Mouse (Mus musculus) heart, adult 2 months (tissue): Measurements from ENCODE around the gene Spata32. TPM values are rescaled to one million over a fixed set of nuclear protein-coding genes. Genes with fewer than 3 reads are reported as not detected.

ENCODE experiments used
- DNase-seq, 2 experiments: peaks; one replicate each; pipeline ENCODE4 v3.0.0; 2021
- H3K27ac ChIP-seq: fragments of 200-600 bp; 2 replicates; pipeline ENCODE4 v1.8.1; 2022
- H3K27me3 ChIP-seq: fragments of 200-500 bp; 2 replicates; pipeline ENCODE4 v1.6.1; 2012; ENCODE audit warnings: mild to moderate bottlenecking, low read length, inconsistent platforms, mixed read lengths; ENCODE audit not compliant: control insufficient read depth, insufficient read depth
- H3K36me3 ChIP-seq: fragments of 200-500 bp; 2 replicates; pipeline ENCODE4 v1.6.1; 2012; ENCODE audit warnings: low read length, inconsistent platforms; ENCODE audit not compliant: control insufficient read depth, insufficient read depth
- H3K4me1 ChIP-seq: fragments of 200-500 bp; 2 replicates; pipeline ENCODE4 v1.6.1; 2011; ENCODE audit warnings: low read length; ENCODE audit not compliant: control insufficient read depth, insufficient read depth
- H3K4me3 ChIP-seq: fragments of 200-600 bp; 2 replicates; pipeline ENCODE4 v1.8.1; 2022
- H3K79me2 ChIP-seq: fragments of 200-500 bp; replicated peaks from 2 replicates; pipeline ENCODE4 v1.6.1; 2012; ENCODE audit warnings: mild to moderate bottlenecking, inconsistent platforms, low read length, moderate library complexity, mixed read lengths; ENCODE audit not compliant: control insufficient read depth, insufficient read depth
- H3K9ac ChIP-seq: fragments of 200-500 bp; 2 replicates; pipeline ENCODE4 v1.6.1; 2012; ENCODE audit warnings: low read depth, mild to moderate bottlenecking, control low read depth, inconsistent platforms, low read length, mixed read lengths
- CTCF ChIP-seq: fragments of 200-600 bp; IDR thresholded peaks from 2 replicates; pipeline ENCODE4 v1.8.1; 2022; ENCODE audit warnings: antibody characterized with exemption, mild to moderate bottlenecking, moderate library complexity
- EP300 ChIP-seq: fragments of 200-500 bp; IDR thresholded peaks from 2 replicates; pipeline ENCODE4 v1.6.1; 2011; ENCODE audit warnings: low read depth, low read length, control low read depth; ENCODE audit not compliant: insufficient read depth
- POLR2A ChIP-seq: fragments of 200-500 bp; IDR thresholded peaks from 2 replicates; pipeline ENCODE4 v1.6.1; 2011; ENCODE audit warnings: mild to moderate bottlenecking, low read depth, low read length, control low read depth; ENCODE audit not compliant: insufficient read depth
- WGBS: fragments of 180-500 bp; shearing (Covaris S2); methylation state at CpG from one replicate; pipeline ENCODE4 v1.1.7; 2018; 5-methylcytosine and 5-hydroxymethylcytosine counted together
- intact Hi-C: fragments of 180-260 bp; cut with DNase I; formaldehyde crosslinking; loops from one replicate; pipeline ENCODE4 v1.15.1; 2025
- polyA plus RNA-seq: library from polyadenylated mRNA; depleted of rRNA; stranded (reverse); fragments of >200 nt; gene quantifications from 2 replicates; pipeline ENCODE4 v1.2.3, GENCODE M21; 2012
- total RNA-seq, 2 experiments: library from RNA; stranded (reverse); gene quantifications; 2 replicates each; pipeline ENCODE4 v1.2.3; 2021

The Spata32 gene
- total and polyA plus RNA-seq, 3 experiments = not detected

DNA sequence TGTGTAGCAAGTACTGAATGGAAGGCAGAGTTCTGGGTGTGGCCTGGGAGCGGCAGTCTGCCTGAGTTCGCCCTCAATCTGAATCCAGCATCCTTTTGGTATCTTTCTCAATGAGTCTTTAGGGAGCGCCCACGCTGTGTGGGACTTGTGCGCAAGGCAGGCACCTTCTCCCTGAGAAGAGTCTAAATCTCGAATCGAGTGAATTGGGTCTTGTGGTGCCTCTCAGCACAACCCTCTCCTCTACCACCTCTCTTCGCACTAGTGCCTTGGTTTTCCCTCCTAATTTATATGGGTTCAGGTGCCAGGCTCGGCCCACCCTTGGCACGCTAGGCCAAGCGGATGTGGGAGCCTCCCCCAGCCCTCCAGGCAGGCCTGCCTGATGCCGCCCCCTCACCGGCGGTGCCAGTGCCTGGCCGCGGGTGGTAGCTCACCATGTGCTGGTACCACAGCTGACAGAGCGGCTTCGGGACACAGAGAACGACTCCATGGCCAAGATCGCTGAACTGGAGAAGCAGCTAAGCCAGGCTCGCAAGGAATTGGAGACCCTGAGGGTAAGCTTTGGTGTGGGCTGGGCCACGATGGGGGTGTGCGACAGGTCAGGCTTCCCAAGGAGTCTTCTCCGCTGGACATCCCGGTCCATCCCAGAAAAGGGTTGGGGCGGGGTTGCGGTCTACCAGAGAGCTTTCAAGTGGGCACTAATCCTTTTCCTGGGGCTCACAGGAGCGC lies 25.8 kb downstream of the Spata32 start:
- Histone ChIP-seq H3K27ac (no peak overlapping the region), H3K36me3 (no peaks in the 10 kb centered on the region), H3K27me3 (no peaks in the 10 kb centered on the region; the same call in 1 of the 2 replicates), H3K4me3 (no peak overlapping the region), H3K9ac (no peak overlapping the region), H3K4me1 (no peaks in the 10 kb centered on the region), H3K79me2 (no peaks in the 10 kb centered on the region)
- DNase-seq = peak in 1 of 2 experiments; percentile 18
- intact Hi-C loops = no loop called here
- WGBS = 55% methylated on average over 28 of the region's 28 CpGs
- TF ChIP-seq CTCF (no peak), EP300 (no peak), POLR2A (no peak)

GRCm38 (mm10) chr11:103184891-103185290 lies 33.3 kb downstream of the Spata32 start:
- H3K27me3 ChIP-seq = no peaks in the 10 kb centered on the region
- 40% methylated on average over 2 of the region's 2 CpGs for WGBS
- no peak overlapping the region for H3K9ac ChIP-seq
- no peaks in the 10 kb centered on the region for H3K36me3 ChIP-seq
- H3K4me3 ChIP-seq = no peak overlapping the region
- H3K27ac ChIP-seq = no peak overlapping the region
- TF ChIP-seq POLR2A = no peak
- TF ChIP-seq CTCF = peak; percentile 81
- no peak for TF ChIP-seq EP300
- no peaks in the 10 kb centered on the region for H3K4me1 ChIP-seq
- no peaks in the 10 kb centered on the region for H3K79me2 ChIP-seq
- peak; percentile 41 to 62 for DNase-seq
- intact Hi-C loops = loop anchor here (1.0 to 10.0 kb wide), 2 partner anchors 17 to 370 kb away; no protein-coding TSS in a partner anchor

DNA sequence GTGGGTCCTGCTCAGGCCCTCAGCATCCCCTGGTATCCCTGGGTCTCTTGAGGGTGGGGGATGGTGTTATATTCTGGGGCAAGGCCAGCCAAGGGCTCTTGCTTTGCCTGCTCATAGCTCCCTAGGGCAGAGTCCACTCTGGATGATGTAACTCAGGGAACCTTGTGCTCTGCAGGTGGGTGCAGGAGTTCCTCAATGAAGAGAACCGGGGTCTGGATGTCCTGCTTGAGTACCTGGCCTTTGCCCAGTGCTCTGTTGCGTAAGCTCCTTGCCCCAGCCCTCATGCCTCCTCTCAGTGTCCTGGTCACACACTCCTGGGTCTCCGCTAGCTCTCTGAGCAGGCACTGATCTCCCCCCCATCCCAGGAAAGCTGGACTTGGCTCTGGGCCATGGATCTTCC lies 36.3 kb downstream of the Spata32 start:
- no peak overlapping the region for H3K9ac ChIP-seq
- TF ChIP-seq EP300 = no peak
- no peak for TF ChIP-seq POLR2A
- no peak for TF ChIP-seq CTCF
- peak in 1 of 2 experiments; percentile 20 for DNase-seq

DNA sequence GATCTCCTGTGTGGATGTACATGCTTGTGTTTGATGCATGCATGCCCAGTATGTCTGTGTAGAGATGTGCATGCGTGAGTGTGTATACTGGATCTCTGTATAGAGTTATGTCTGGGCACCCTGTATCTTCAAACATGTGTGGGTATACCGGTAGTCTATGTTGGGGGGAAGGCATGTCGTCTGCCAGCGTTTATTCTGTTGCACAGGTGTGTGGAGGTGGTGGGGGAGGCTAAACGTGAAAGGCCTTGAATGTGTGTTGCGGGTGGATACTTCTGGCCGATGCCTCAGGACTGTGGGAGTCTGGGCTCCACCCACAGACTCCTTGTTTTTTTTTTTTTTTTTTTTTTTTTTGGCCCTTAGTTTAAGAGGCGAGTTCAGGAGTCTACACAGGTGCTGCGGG lies 36.9 kb downstream of the Spata32 start:
- no peak for DNase-seq
- no peaks in the 10 kb centered on the region; the same call in 1 of the 2 replicates for H3K79me2 ChIP-seq
- no peaks in the 10 kb centered on the region for H3K27me3 ChIP-seq
- no peak overlapping the region for H3K27ac ChIP-seq
- no peak overlapping the region for H3K4me3 ChIP-seq
- intact Hi-C loops = loop anchor here (10.0 kb wide), 1 partner anchor 373 kb away; no protein-coding TSS in a partner anchor
- H3K36me3 ChIP-seq = no peaks in the 10 kb centered on the region
- H3K4me1 ChIP-seq = peaks cover 12% of the 10 kb centered on the region
- no peak overlapping the region for H3K9ac ChIP-seq
- TF ChIP-seq EP300 (no peak), CTCF (no peak), POLR2A (no peak)
- WGBS = 74% methylated on average over 9 of the region's 9 CpGs

More for the DNA sequence above, 36.3 kb downstream of the Spata32 start:
- Histone ChIP-seq H3K4me3 (no peak overlapping the region), H3K79me2 (no peaks in the 10 kb centered on the region; the same call in 1 of the 2 replicates), H3K36me3 (no peaks in the 10 kb centered on the region), H3K27ac (no peak overlapping the region), H3K4me1 (peaks cover 7% of the 10 kb centered on the region), H3K27me3 (no peaks in the 10 kb centered on the region)
- WGBS = 85% methylated on average over 3 of the region's 3 CpGs
- intact Hi-C loops = loop anchor here (10.0 kb wide), 1 partner anchor 373 kb away; no protein-coding TSS in a partner anchor

DNA sequence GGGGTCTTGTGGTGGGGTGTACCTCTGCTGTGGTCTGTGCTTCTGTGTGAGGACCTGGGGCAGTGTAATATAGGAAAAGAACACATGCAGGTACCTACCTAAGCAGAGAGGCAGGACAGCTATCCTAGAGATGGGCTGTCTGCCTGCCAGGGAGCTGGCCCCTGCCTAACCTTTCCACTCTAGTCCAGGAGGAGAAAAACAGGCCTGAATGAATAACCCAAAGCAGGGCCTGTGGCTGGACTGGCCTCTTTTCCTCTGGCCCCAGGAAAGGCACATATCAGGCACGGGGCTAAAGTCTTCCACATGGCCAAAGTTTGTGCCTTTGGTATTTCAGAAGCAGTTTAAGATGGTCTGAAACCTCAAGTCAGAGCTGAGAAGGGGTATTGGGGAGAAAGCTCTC lies 37.8 kb downstream of the Spata32 start:
- 52% methylated on average over 1 of the region's 1 CpGs for WGBS
- H3K4me3 ChIP-seq = no peak overlapping the region
- DNase-seq = peak in 1 of 2 experiments; percentile 2

DNA sequence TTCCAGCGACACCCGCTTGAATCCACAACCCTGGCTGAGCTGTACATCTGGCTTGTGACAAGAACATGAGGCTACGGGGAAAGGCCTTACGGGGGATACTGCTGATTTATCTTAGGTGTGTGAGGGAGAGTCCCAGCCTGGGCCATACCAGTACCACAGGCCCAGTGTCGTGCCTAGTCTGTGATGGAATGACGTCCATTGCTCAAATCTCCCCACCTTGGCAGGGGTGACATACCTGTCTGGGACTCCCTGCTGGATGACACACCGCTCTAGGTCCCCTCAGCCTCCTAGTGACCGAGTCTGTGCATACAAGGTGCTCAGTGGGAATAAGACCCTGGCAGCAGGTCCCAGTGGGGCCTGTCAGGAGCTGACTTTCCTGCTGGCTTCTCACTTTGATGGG lies 39.5 kb downstream of the Spata32 start:
- H3K79me2 ChIP-seq = no peaks in the 10 kb centered on the region; the same call in 1 of the 2 replicates
- H3K36me3 ChIP-seq = no peaks in the 10 kb centered on the region
- no peaks in the 10 kb centered on the region for H3K27me3 ChIP-seq
- 95% methylated on average over 8 of the region's 8 CpGs for WGBS
- DNase-seq = peak; percentile 2 to 25
- peaks cover 19% of the 10 kb centered on the region for H3K4me1 ChIP-seq
- intact Hi-C loops = no loop called here
- TF ChIP-seq EP300 = no peak
- no peak for TF ChIP-seq CTCF
- no peak for TF ChIP-seq POLR2A
- no peak overlapping the region for H3K27ac ChIP-seq
- no peak overlapping the region for H3K4me3 ChIP-seq
- H3K9ac ChIP-seq = no peak overlapping the region

More for the DNA sequence above, 37.8 kb downstream of the Spata32 start:
- Histone ChIP-seq H3K4me1 (peaks cover 15% of the 10 kb centered on the region), H3K9ac (no peak overlapping the region), H3K27me3 (no peaks in the 10 kb centered on the region), H3K79me2 (no peaks in the 10 kb centered on the region; the same call in 1 of the 2 replicates), H3K27ac (no peak overlapping the region), H3K36me3 (no peaks in the 10 kb centered on the region)
- intact Hi-C loops = loop anchor here (10.0 kb wide), 1 partner anchor 374 kb away; no protein-coding TSS in a partner anchor
- TF ChIP-seq CTCF (no peak), EP300 (no peak), POLR2A (no peak)
